Mouse (Mus musculus): Measurements from ENCODE around the gene Rab9. TPM values are rescaled to one million over a fixed set of nuclear protein-coding genes. Genes with fewer than 3 reads are reported as not detected.

Rab9 gene
- 21.5 and 23.1 TPM in 2 replicates for total RNA-seq (2023)

GRCm38 (mm10) chrX:166479365-166479983 is at the start of gene Rab9:
Gene Rab9 (minus strand): TSS chrX:166479867.

GRCm38 (mm10) chrX:166518345-166518744 is 38.7 kb upstream of the Rab9 start, which contains the start of gene Tceanc:
Gene Tceanc (minus strand): TSS chrX:166518567.

GRCm38 (mm10) chrX:166440616-166441063 is 39.0 kb downstream of the Rab9 start, which contains the start of gene Ofd1:
Gene Ofd1 (minus strand): TSS chrX:166440704.

GRCm38 (mm10) chrX:166440036-166440615 is 39.5 kb downstream of the Rab9 start, which contains the start of gene Trappc2:
Gene Trappc2 (plus strand): TSS chrX:166440574.

Other genes starting within 250 kb of the Rab9 start
- gene Gpm6b, start 241.0 kb downstream of the Rab9 start, total RNA-seq (2023) = not detected in 2 replicates
- gene Trappc2, start 39.3 kb downstream of the Rab9 start, total RNA-seq (2023) = 9.9 and 10.4 TPM in 2 replicates
- gene Ofd1, start 39.2 kb downstream of the Rab9 start, total RNA-seq (2023) = 6.1 and 8.9 TPM in 2 replicates
- 5.2 and 6.0 TPM in 2 replicates for gene Tceanc, start 38.7 kb upstream of the Rab9 start, total RNA-seq (2023)
- not detected in 2 replicates for gene Egfl6, start 105.9 kb upstream of the Rab9 start, total RNA-seq (2023)